Mouse (Mus musculus) testis, postnatal 14 days (tissue): Measurements from ENCODE around the gene 1700030K09Rik.

Source experiments
- DNase-seq: peaks from one replicate; pipeline ENCODE4 v3.0.0; 2021; ENCODE audit warnings: low spot score

The 1700030K09Rik gene

DNA sequence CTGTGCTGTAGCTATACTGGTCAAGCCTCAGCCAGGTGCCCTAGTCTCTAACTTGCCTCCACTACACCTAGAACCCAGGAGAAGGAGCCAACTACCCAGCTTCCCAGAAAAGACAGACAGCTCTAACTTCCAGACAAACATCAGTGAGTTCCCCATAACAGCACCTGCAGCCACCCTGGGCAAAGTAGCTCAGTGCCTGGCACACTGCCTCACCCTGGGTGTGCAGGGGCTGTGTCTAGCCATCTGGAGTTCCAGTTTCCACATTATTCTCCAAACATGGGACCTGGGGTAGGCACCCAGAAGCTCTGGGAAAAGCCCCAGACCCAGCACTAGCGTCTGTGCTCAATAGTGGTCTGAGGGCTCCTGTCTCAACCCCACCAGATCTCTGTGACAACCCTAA is 63.8 kb downstream of the 1700030K09Rik start:
- no peak for DNase-seq
